18 mouse cellular contexts compared by ENCODE assay signal in the genomic region with DNA sequence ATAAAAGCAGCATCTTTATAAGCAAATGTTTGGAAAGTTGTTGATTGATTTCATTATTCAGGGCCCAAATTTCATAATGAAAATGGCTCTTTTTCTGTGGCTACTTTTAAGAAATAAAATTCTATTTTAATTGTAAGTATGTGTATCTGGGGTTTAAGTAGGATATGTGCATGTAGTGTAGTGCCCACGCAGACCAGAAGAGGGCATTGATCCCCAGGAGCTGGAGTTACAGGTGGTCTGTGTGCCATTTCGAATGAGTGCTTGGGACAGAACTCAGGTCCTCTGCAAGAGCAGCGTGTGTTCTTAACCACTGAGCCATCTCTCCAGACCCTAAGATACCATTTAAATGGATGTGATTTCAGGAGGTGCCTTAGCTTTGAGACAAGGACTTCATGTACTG.
DNase-seq lines count a peak whose midpoint lies in the region; ATAC-seq and TF ChIP-seq lines count a peak whose summit lies in the region.
"Had no signal": no experiment of that assay in that cellular context is flagged by ENCODE, and none has a peak within 500 bp of the region (broad histone marks: within the 10 kb centered on the region; RNA-seq: fewer than 3 reads in every experiment).

No protein-coding gene starts in this region.

- H3K36me3 ChIP-seq in kidney, embryonic 15.5 days = no peaks in the 10 kb centered on the region
- H3K36me3 ChIP-seq in CH12.LX (replicated peaks in 1 of 2; ENCODE audit: control insufficient read depth in 1 of 2, insufficient read depth in 1 of 2, low read length in 1 of 2) (peaks cover 0 to 3% of the 10 kb centered on the region in 2 experiments), ES-Bruce4 (ENCODE audit: control insufficient read depth, insufficient read depth, low read length, poor library complexity, severe bottlenecking) (no peaks in the 10 kb centered on the region)
- H3K36me3 ChIP-seq in splenic B cell, adult 2 months (ENCODE audit: control insufficient read depth, insufficient read depth, low read length, poor library complexity, severe bottlenecking) = no peaks in the 10 kb centered on the region
- H3K36me3 ChIP-seq in hindbrain, embryonic 11.5 days (ENCODE audit: control insufficient read depth, insufficient read depth, low read length) = no peaks in the 10 kb centered on the region
- H3K36me3 ChIP-seq: embryonic facial prominence, embryonic 12.5 days; forebrain, embryonic 12.5 days; heart, embryonic 13.5 days; hindbrain, embryonic 10.5 days; limb, embryonic 13.5 days; midbrain, embryonic 15.5 days; neural tube, embryonic 13.5 days had no signal

- peak; percentile 10 for DNase-seq in kidney, postnatal 10 days
- DNase-seq in CH12.LX (ENCODE audit: extremely low read depth) = no peak
- peak; percentile 11 for DNase-seq in splenic B cell, adult 2 months (ENCODE audit: low read depth, low spot score)
- DNase-seq in hindbrain, embryonic 11.5 days (ENCODE audit: low spot score) = no peak
- no peak for DNase-seq in layer of hippocampus, adult 8-10 months (ENCODE audit: low spot score in 2 of 2)
- DNase-seq: kidney, adult 8-10 months; layer of hippocampus, postnatal 36 days; lung, postnatal 14 days; retina, postnatal 1 day had no signal

- no peaks in the 10 kb centered on the region for H3K4me1 ChIP-seq in kidney, embryonic 15.5 days
- H3K4me1 ChIP-seq in CH12.LX (ENCODE audit: control insufficient read depth in 1 of 2, insufficient read depth in 2 of 2) (peaks cover 3 to 6% of the 10 kb centered on the region in 2 experiments; a peak in 3 of 4 replicates), ES-Bruce4 (ENCODE audit: control insufficient read depth, insufficient read depth, low read length) (no peaks in the 10 kb centered on the region)
- H3K4me1 ChIP-seq in hindbrain, embryonic 11.5 days (replicated peaks; ENCODE audit: control insufficient read depth, insufficient read depth, low read length) = no peaks in the 10 kb centered on the region
- H3K4me1 ChIP-seq: heart, embryonic 13.5 days; hindbrain, embryonic 10.5 days; midbrain, embryonic 15.5 days had no signal

- TF ChIP-seq EP300 in CH12.LX (IDR thresholded peaks at IDR 0.05; ENCODE audit: low read length) (no peak), ES-Bruce4 (IDR thresholded peaks at IDR 0.05; ENCODE audit: insufficient read depth, low read depth, low read length) (no peak)

- WGBS in kidney, embryonic 15.5 days = 91% methylated on average over 3 of the region's 3 CpGs
- WGBS in hindbrain, embryonic 11.5 days = 83% methylated on average over 3 of the region's 3 CpGs

- no peak overlapping the region for H3K27ac ChIP-seq in kidney, embryonic 15.5 days
- H3K27ac ChIP-seq in CH12.LX (ENCODE audit: insufficient read depth, low read depth) (no peak overlapping the region), ES-Bruce4 (ENCODE audit: insufficient read depth, low read length) (no peak overlapping the region)
- no peak overlapping the region for H3K27ac ChIP-seq in hindbrain, embryonic 11.5 days (ENCODE audit: low read depth, low read length)
- H3K27ac ChIP-seq: forebrain, embryonic 12.5 days; heart, embryonic 13.5 days; hindbrain, embryonic 10.5 days; limb, embryonic 13.5 days; midbrain, embryonic 15.5 days; neural tube, embryonic 13.5 days had no signal

- TF ChIP-seq POLR2A in CH12.LX (IDR thresholded peaks at IDR 0.05; ENCODE audit: low read depth, low read length) = no peak
- no peak for TF ChIP-seq POLR2A in ES-Bruce4 (IDR thresholded peaks at IDR 0.05; ENCODE audit: insufficient read depth, low read length)

- no peaks in the 10 kb centered on the region for H3K27me3 ChIP-seq in kidney, embryonic 15.5 days
- H3K27me3 ChIP-seq in CH12.LX (replicated peaks) = no peaks in the 10 kb centered on the region
- H3K27me3 ChIP-seq in ES-Bruce4 (ENCODE audit: control insufficient read depth, insufficient read depth, low read length, poor library complexity, severe bottlenecking) = no peaks in the 10 kb centered on the region
- H3K27me3 ChIP-seq in splenic B cell, adult 2 months (ENCODE audit: control insufficient read depth, insufficient read depth, low read length, poor library complexity, severe bottlenecking) = no peaks in the 10 kb centered on the region
- H3K27me3 ChIP-seq in hindbrain, embryonic 11.5 days (ENCODE audit: control insufficient read depth, insufficient read depth, low read length) = no peaks in the 10 kb centered on the region
- H3K27me3 ChIP-seq: embryonic facial prominence, embryonic 12.5 days; forebrain, embryonic 12.5 days; heart, embryonic 13.5 days; midbrain, embryonic 15.5 days; neural tube, embryonic 13.5 days had no signal

- TF ChIP-seq RAD21 in CH12.LX (IDR thresholded peaks at IDR 0.05; ENCODE audit: low read depth, low read length) = peak; percentile 20

- no peaks in the 10 kb centered on the region for H3K79me2 ChIP-seq in CH12.LX (replicated peaks; ENCODE audit: control insufficient read depth, extremely low read depth, insufficient read depth, poor library complexity, severe bottlenecking)

- no peak overlapping the region for H3K9ac ChIP-seq in kidney, embryonic 15.5 days
- H3K9ac ChIP-seq in CH12.LX (ENCODE audit: insufficient read depth, low read depth) = no peak overlapping the region
- no peak overlapping the region for H3K9ac ChIP-seq in ES-Bruce4 (ENCODE audit: low read depth, poor library complexity, severe bottlenecking)
- H3K9ac ChIP-seq in hindbrain, embryonic 11.5 days (ENCODE audit: low read depth, low read length) = no peak overlapping the region
- H3K9ac ChIP-seq: embryonic facial prominence, embryonic 12.5 days; forebrain, embryonic 12.5 days; heart, embryonic 13.5 days; limb, embryonic 13.5 days; midbrain, embryonic 15.5 days; neural tube, embryonic 13.5 days had no signal

- in situ Hi-C loops in CH12.LX (cut with MboI; ENCODE audit: low pct_ligation_motif_present, low pct_unique_long_range_greater_than_20kb, low sequenced_read_pairs) = no loop called here

- no peak overlapping the region for H3K4me3 ChIP-seq in kidney, embryonic 15.5 days (replicated peaks)
- H3K4me3 ChIP-seq in CH12.LX (replicated peaks in 1 of 3; ENCODE audit: low read depth in 2 of 3, low read length in 2 of 3, poor library complexity in 1 of 3) (no peak overlapping the region), ES-Bruce4 (ENCODE audit: low read depth, low read length) (no peak overlapping the region)
- H3K4me3 ChIP-seq in hindbrain, embryonic 11.5 days (ENCODE audit: low read depth, low read length) = no peak overlapping the region
- H3K4me3 ChIP-seq: embryonic facial prominence, embryonic 12.5 days; forebrain, embryonic 12.5 days; heart, embryonic 13.5 days; hindbrain, embryonic 10.5 days; limb, embryonic 13.5 days; midbrain, embryonic 15.5 days; neural tube, embryonic 13.5 days had no signal

- no peaks in the 10 kb centered on the region for H3K9me3 ChIP-seq in kidney, embryonic 15.5 days (replicated peaks)
- no peaks in the 10 kb centered on the region for H3K9me3 ChIP-seq in CH12.LX (replicated peaks; ENCODE audit: low read length)
- no peaks in the 10 kb centered on the region for H3K9me3 ChIP-seq in ES-Bruce4 (replicated peaks; ENCODE audit: control insufficient read depth, insufficient read depth, low read length, poor library complexity, severe bottlenecking)
- H3K9me3 ChIP-seq in hindbrain, embryonic 11.5 days (ENCODE audit: control insufficient read depth, low read length) = no peaks in the 10 kb centered on the region
- H3K9me3 ChIP-seq: embryonic facial prominence, embryonic 12.5 days; forebrain, embryonic 12.5 days; heart, embryonic 13.5 days; hindbrain, embryonic 10.5 days; limb, embryonic 13.5 days; midbrain, embryonic 15.5 days; neural tube, embryonic 13.5 days had no signal

- H3K4me2 ChIP-seq in kidney, embryonic 15.5 days = no peak overlapping the region
- H3K4me2 ChIP-seq in CH12.LX (ENCODE audit: insufficient read depth, low read depth, poor library complexity, severe bottlenecking) = no peak overlapping the region
- no peak overlapping the region for H3K4me2 ChIP-seq in hindbrain, embryonic 11.5 days (replicated peaks; ENCODE audit: low read depth, low read length)
- H3K4me2 ChIP-seq: embryonic facial prominence, embryonic 12.5 days; forebrain, embryonic 12.5 days; heart, embryonic 13.5 days; limb, embryonic 13.5 days; midbrain, embryonic 15.5 days; neural tube, embryonic 13.5 days had no signal

- ATAC-seq in kidney, embryonic 15.5 days (replicated peaks; ENCODE audit: low FRiP score) = no peak
- no peak for ATAC-seq in hindbrain, embryonic 11.5 days (ENCODE audit: low FRiP score)
- ATAC-seq: midbrain, embryonic 15.5 days had no signal

- TF ChIP-seq CTCF in CH12.LX (conservative IDR thresholded peaks at IDR 0.05 in 1 of 2, IDR thresholded peaks at IDR 0.05 in 1 of 2; ENCODE audit: low read depth in 2 of 2, low read length in 2 of 2) (peak in 1 of 2 experiments; percentile 40; a peak in 2 of 4 replicates), ES-Bruce4 (IDR thresholded peaks at IDR 0.05; ENCODE audit: low read depth, low read length) (peak; percentile 53)

- dilution Hi-C loops in CH12.LX (cut with MboI; ENCODE audit: extremely low pct_ligation_motif_present, extremely low pct_unique_long_range_greater_than_20kb, low sequenced_read_pairs) = no loop called here

TF ChIP-seq in CH12.LX, 34 proteins besides CTCF, POLR2A, EP300 and RAD21:
- TF ChIP-seq SMC3 (IDR thresholded peaks at IDR 0.05; ENCODE audit: low read depth, low read length) = peak; percentile 20
- TF ChIP-seq USF2 (conservative IDR thresholded peaks at IDR 0.05; ENCODE audit: low read depth, low read length) = no peak

Comparison
In these comparisons a context has a peak if more than half of its experiments do, and no peak if none do; other contexts are left out.
1. DNase-seq: peak in kidney, postnatal 10 days (single experiment) and splenic B cell, adult 2 months (single experiment); none in CH12.LX (single experiment), hindbrain, embryonic 11.5 days (single experiment) and layer of hippocampus, adult 8-10 months (0 of 2).